Mouse (Mus musculus) hindbrain, postnatal 0 days (tissue): Measurements from ENCODE around the gene Cldn14. TPM values are rescaled to one million over a fixed set of nuclear protein-coding genes. Genes with fewer than 3 reads are reported as not detected.
A peak's percentile ranks its signal among the peaks of the same experiment; 100 is the strongest.

Source experiments
- ATAC-seq: fragments of 200-750 bp; cut with Nextera tagmentation; 2 replicates; pipeline ENCODE4 v1.8.0; 2017; ENCODE audit warnings: mild to moderate bottlenecking, moderate TSS enrichment, moderate library complexity
- DNase-seq: peaks from one replicate; pipeline ENCODE4 v3.0.0-alpha.2; 2015; ENCODE audit warnings: low spot score
- H3K27ac ChIP-seq: fragments of 300-500 bp; sonication (generic); 2 replicates; pipeline ENCODE4 v1.5.1; 2014; ENCODE audit warnings: mild to moderate bottlenecking
- H3K27me3 ChIP-seq: fragments of 300-500 bp; sonication (generic); 2 replicates; pipeline ENCODE4 v1.6.1; 2014; ENCODE audit warnings: low read length, mixed read lengths; ENCODE audit not compliant: insufficient read depth
- H3K36me3 ChIP-seq: fragments of 300-500 bp; sonication (generic); 2 replicates; pipeline ENCODE4 v1.6.1; 2014; ENCODE audit warnings: low read length, mixed read lengths; ENCODE audit not compliant: insufficient read depth
- H3K4me1 ChIP-seq: fragments of 300-500 bp; sonication (generic); 2 replicates; pipeline ENCODE4 v1.6.1; 2014; ENCODE audit warnings: antibody characterized with exemption, low read length, mixed read lengths; ENCODE audit not compliant: insufficient read depth
- H3K4me2 ChIP-seq: fragments of 300-500 bp; sonication (generic); 2 replicates; pipeline ENCODE4 v1.6.1; 2014; ENCODE audit warnings: low read depth, mild to moderate bottlenecking, low read length, moderate library complexity, mixed read lengths
- H3K4me3 ChIP-seq: fragments of 300-500 bp; sonication (generic); 2 replicates; pipeline ENCODE4 v1.5.1; 2014; ENCODE audit warnings: low read length
- H3K9ac ChIP-seq: fragments of 300-500 bp; sonication (generic); replicated peaks from 2 replicates; pipeline ENCODE4 v1.6.1; 2014; ENCODE audit warnings: mild to moderate bottlenecking, low read length, moderate library complexity, mixed read lengths
- H3K9me3 ChIP-seq: fragments of 300-500 bp; sonication (generic); 2 replicates; pipeline ENCODE4 v1.6.1; 2016; ENCODE audit warnings: low read length, mixed read lengths
- CTCF ChIP-seq: IDR thresholded peaks from 2 replicates; pipeline ENCODE4 v1.5.1; 2016; ENCODE audit warnings: antibody characterized with exemption, control low read depth, low read depth
- WGBS: fragments of 180-500 bp; shearing (Covaris S2); extraction: QIAGEN DNeasy Blood & Tissue Kit; methylation state at CpG from one replicate; pipeline ENCODE4 v1.1.7; 2014; 5-methylcytosine and 5-hydroxymethylcytosine counted together
- polyA plus RNA-seq: library from polyadenylated mRNA; unstranded; fragments of >200 nt; fragmentation: Nextera tagmentation; extraction: Ambion mirVana; gene quantifications from 2 replicates; pipeline ENCODE4 v1.2.1, GENCODE M21; 2015
- total RNA-seq: library from RNA; depleted of rRNA; stranded (reverse); fragments of >200 nt; gene quantifications from 2 replicates; pipeline ENCODE4 v1.2.3, GENCODE M21; 2014

The Cldn14 gene
- total and polyA plus RNA-seq, 2 experiments from 2014 or later: 0.23 TPM; not detected in 1

DNA sequence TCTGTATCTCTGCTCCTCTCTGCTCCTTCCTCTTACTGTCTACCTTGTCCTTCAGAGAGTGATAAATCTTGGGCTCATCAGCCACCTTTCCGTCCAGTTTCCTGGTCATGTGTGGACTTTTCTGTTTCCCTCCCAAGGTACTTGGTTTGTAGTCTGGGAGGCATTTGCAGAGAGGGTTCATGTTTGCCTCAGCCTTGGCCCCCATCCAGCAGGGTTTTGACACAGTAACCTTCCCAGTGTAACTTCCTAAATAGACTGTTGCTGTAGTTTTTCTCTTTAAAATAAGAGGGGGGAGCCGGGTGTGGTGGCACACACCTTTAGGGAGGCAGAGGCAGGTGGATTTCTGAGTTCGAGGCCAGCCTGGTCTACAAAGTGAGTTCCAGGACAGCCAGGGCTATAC is 98.7 kb downstream of the Cldn14 start:
- Histone ChIP-seq H3K4me3 (no peak overlapping the region), H3K27me3 (no peaks in the 10 kb centered on the region), H3K9me3 (no peaks in the 10 kb centered on the region), H3K36me3 (no peaks in the 10 kb centered on the region), H3K4me2 (no peak overlapping the region), H3K27ac (no peak overlapping the region), H3K9ac (no peak overlapping the region), H3K4me1 (no peaks in the 10 kb centered on the region)
- ATAC-seq (no peak), DNase-seq (no peak)
- TF ChIP-seq CTCF: no peak
- WGBS: 91% methylated on average over 3 of the region's 3 CpGs

GRCm38 (mm10) chr16:93908196-93908595 is 100.4 kb downstream of the Cldn14 start:
- WGBS: 93% methylated on average over 8 of the region's 8 CpGs
- DNase-seq (no peak), ATAC-seq (no peak)
- no peaks in the 10 kb centered on the region for H3K36me3 ChIP-seq
- H3K4me1 ChIP-seq: no peaks in the 10 kb centered on the region
- H3K4me3 ChIP-seq: no peak overlapping the region
- H3K27me3 ChIP-seq: no peaks in the 10 kb centered on the region
- H3K27ac ChIP-seq: no peak overlapping the region
- no peak for TF ChIP-seq CTCF
- H3K4me2 ChIP-seq: no peak overlapping the region
- H3K9me3 ChIP-seq: no peaks in the 10 kb centered on the region
- H3K9ac ChIP-seq: no peak overlapping the region

DNA sequence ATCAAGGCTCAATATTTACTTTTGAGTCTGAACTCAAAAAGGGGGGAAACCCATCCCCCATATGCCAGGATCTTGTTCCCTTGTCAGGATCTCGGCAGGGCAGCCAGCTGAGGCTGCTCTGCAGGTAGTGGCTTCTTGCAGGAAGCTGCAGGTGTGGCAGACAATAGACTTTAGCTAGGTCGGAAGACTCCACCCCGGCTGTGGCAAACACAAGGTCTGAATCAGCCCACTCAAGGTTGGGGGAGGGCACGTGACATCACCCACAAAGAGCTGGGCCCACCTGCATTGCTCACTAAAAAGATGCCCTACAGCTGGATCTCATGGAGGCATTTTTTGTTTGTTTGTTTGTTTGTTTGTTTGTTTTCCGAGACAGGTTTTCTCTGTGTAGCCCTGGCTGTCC is 100.9 kb downstream of the Cldn14 start:
- no peak overlapping the region for H3K4me3 ChIP-seq
- TF ChIP-seq CTCF: no peak
- 80% methylated on average over 5 of the region's 5 CpGs for WGBS
- no peaks in the 10 kb centered on the region for H3K36me3 ChIP-seq
- no peak overlapping the region for H3K4me2 ChIP-seq
- no peaks in the 10 kb centered on the region for H3K27me3 ChIP-seq
- DNase-seq (no peak), ATAC-seq (no peak)
- no peak overlapping the region for H3K9ac ChIP-seq
- no peak overlapping the region for H3K27ac ChIP-seq
- H3K9me3 ChIP-seq: no peaks in the 10 kb centered on the region
- H3K4me1 ChIP-seq: no peaks in the 10 kb centered on the region

DNA sequence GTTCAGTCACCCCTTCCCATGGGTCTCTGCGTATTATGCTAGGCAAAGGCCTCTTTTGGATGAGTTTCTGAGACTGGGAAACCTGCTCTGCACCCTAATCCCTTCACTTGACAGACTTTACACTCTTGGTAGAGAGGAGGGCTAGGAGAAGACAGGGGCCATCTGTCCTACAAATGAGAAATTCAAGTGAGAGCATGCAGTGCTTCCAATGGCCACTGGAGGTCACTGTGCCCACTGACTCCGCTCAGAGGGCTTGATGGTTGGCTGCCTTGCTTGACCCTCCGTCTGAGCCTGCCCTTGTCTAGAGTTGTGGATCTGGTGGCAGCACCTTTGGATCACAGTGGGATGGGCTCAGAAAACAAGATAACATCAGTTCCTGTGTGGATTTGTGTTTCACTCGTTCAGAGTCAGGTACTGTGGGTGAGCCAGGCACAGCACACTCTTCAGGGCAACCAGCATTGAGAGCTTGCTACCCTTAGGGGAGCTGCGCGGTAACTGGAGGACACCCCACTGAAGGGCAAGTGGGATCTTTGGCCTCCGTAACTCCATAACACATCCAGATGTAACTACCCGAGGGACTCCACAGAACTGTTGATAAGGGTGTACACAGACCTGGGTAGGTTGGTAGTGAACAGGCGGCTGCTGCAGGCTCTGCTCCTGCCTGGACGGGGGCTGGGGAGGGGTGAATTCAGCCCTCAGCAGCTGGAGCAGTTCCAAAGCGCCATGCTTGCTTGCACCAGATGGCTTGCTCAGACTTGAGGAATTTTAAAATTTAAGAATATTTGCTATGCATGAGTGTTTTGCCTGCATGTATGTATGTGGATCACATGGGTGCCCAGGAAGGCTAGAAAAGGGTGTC is 102.3 kb downstream of the Cldn14 start:
- H3K4me2 ChIP-seq: no peak overlapping the region
- H3K36me3 ChIP-seq: peaks cover 2% of the 10 kb centered on the region; the same call in 1 of the 2 replicates
- H3K9ac ChIP-seq: no peak overlapping the region
- peak; percentile 79 for DNase-seq
- H3K27ac ChIP-seq: no peak overlapping the region; the same call in 1 of the 2 replicates
- H3K4me3 ChIP-seq: no peak overlapping the region
- WGBS: 59% methylated on average over 11 of the region's 11 CpGs
- H3K27me3 ChIP-seq: no peaks in the 10 kb centered on the region
- no peaks in the 10 kb centered on the region for H3K9me3 ChIP-seq
- peak; percentile 96 for TF ChIP-seq CTCF
- ATAC-seq: peak; percentile 76
- no peaks in the 10 kb centered on the region for H3K4me1 ChIP-seq

DNA sequence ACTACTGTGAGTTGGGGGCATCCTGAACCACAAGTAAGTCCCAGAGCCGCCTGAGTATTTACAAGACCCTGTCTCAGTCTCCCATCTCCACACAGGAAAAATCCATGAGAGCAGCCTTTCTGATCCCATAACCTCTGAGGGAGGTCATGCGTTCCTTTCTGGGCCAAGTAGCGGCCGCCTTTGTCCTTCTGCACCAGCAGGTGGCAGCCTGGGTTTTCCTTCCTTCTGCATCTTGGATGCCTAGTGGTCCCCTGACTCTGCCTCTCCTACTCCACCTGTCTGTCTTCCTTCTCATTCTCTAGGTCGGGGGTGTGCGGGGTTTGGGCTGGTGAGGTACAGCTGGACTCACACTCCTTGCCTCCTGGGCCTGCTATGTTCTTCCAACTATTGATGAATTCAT is 105.6 kb downstream of the Cldn14 start:
- Histone ChIP-seq H3K27me3 (no peaks in the 10 kb centered on the region), H3K4me1 (no peaks in the 10 kb centered on the region), H3K4me3 (no peak overlapping the region), H3K27ac (no peak overlapping the region), H3K36me3 (peaks cover 7% of the 10 kb centered on the region), H3K4me2 (no peak overlapping the region), H3K9ac (no peak overlapping the region), H3K9me3 (no peaks in the 10 kb centered on the region)
- 79% methylated on average over 6 of the region's 6 CpGs for WGBS
- peak; percentile 47 for TF ChIP-seq CTCF
- peak; percentile 9 for DNase-seq
- no peak for ATAC-seq

DNA sequence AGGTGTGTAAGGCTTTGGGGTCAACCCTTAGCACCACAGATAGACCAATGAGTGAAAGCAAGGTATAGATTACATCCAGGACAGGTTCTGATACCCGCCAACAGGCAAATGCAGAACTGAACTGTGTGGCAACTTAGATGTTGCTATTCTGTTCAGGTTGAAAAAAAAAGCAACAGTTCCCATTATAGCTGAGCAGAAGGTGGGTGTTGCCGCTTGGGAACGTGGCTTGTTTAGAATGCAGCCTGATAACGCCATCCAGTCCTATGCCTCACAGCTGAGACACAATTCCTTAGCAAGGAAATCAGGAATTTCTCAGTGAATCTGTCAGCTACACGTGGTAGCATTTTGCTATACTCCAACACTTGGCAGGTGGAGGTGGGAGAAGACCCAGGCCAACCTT is 115.4 kb downstream of the Cldn14 start:
- H3K4me3 ChIP-seq: no peak overlapping the region
- H3K36me3 ChIP-seq: no peaks in the 10 kb centered on the region
- TF ChIP-seq CTCF: no peak
- H3K9me3 ChIP-seq: no peaks in the 10 kb centered on the region
- 89% methylated on average over 5 of the region's 5 CpGs for WGBS
- H3K9ac ChIP-seq: no peak overlapping the region
- no peak for DNase-seq
- H3K27me3 ChIP-seq: no peaks in the 10 kb centered on the region
- H3K27ac ChIP-seq: no peak overlapping the region
- no peak for ATAC-seq
- no peak overlapping the region for H3K4me2 ChIP-seq
- no peaks in the 10 kb centered on the region for H3K4me1 ChIP-seq

DNA sequence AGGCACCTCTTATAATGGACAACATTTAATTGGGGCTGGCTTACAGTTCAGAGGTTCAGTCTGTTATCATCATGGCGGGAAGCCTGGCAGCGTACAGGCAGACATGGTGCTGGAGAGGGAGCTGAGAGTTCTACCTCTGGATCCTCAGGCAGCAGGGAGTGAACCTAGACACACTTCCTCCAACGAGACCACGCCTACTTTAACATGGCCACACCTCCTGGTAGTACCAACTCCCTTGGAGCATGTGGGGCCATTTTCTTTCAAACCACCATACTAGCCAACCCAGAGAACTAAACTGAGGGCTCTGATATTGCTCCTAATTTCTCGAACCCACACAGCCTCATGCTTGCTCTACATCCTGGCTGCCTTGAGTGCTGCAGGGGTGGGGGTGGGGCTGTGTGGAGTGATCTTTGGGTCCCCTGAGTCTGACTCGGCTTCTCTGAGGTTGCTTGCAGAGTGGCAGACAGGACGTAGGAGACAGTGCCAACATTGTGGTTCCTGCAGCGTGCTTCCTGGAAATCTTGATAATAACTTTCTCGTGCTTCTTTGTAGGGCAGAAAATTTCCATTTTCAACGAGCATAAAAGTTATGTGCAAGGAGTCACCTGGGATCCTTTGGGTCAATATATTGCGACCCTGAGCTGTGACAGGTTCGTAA is 117.6 kb downstream of the Cldn14 start:
- Histone ChIP-seq H3K4me2 (no peak overlapping the region), H3K4me1 (no peaks in the 10 kb centered on the region), H3K9ac (no peak overlapping the region), H3K27ac (no peak overlapping the region), H3K36me3 (no peaks in the 10 kb centered on the region), H3K4me3 (no peak overlapping the region), H3K27me3 (no peaks in the 10 kb centered on the region), H3K9me3 (no peaks in the 10 kb centered on the region)
- 92% methylated on average over 12 of the region's 12 CpGs for WGBS
- ATAC-seq (no peak), DNase-seq (no peak)
- no peak for TF ChIP-seq CTCF
